Mouse (Mus musculus): ENCODE measurements around the gene Xpot.

Gene Xpot

DNA sequence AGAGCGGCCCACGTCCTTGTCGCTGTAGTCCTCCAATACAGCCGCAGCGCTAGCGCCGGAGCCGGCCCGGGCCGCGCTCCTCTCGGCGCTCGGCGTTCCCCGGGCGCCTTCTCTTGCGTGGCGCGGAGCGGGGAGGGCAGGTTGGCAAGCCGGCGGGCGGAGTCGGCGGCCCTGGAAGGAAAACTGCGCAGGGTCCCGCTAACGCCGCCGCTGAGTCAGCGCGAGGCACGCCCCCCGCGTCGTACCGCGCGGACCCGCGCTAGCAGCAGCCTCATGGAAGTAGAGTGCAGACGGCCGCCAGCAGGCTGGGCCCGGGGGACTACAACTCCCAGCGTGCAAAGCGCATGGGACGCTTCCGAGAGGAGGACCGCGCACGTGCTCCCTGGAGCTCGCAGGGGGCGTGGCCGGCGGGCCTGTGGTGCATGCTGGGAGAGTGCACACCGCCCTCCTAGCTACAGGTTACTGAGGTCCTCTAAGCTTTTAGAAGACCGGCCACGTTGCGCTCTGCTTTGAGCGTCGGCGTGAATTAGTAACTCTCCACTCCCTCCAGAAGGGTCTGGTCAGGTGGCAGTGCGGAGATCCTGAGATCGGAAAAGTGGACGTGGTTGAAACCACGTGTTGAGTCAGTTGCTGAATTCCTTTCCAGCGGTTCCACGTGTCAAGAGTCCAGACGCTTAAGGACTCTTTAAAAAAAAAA lies at the start of gene Xpot:
TSS of gene Xpot (minus strand) at position 147 of the 697 bp plus-strand sequence.
- peak; percentile 99 for DNase-seq (ENCODE audit: low read depth)

DNA sequence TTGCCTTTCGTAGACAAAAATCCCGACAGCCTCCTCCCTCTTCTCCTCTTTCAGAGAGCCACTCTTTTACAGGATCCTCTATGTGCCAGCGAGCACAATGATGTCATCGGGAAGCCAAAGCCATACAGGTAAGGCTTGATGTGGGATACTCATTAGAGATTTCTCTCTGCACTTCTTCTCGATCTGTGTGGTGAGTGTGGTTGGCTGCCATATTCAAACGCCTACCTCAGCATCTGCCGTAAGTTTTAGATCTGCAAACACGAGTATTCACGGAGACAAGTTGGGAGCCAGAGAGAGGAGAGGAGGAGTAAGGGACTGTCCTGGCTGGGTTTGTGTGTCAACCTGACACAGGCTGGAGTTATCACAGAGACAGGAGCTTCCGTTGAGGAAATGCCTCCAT lies 43.0 kb upstream of the Xpot start:
- no peak for DNase-seq (ENCODE audit: low read depth)

DNA sequence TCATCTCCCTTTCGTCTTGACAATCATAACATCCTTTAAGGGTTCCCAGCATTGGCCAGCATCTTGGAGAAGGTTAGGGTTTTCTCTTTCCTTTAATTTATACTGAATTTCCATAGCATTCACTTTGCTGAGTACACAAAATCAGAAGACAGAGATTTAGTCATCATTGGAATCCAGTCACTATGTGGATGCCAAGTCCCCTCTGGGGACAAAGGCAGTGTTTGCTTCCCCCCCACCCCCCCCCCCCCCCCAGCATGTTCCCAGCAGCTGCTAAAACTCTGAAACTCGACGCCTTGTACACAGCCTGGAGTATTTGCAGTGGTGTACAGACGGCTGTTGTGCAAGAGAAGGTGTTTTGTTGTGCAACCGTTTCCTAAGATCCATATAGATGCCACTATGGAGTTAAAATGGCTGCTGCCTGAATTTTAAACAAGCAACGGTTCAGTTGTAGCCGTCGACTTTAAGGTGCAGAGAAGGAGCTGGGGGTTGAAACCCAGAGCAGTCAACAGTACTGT lies 39.6 kb upstream of the Xpot start:
- DNase-seq (ENCODE audit: low read depth) = no peak

- no peak for DNase-seq (ENCODE audit: low read depth)
These were observed 37.5 kb upstream of the Xpot start for GRCm38 (mm10) chr10:121663599-121663998.

DNA sequence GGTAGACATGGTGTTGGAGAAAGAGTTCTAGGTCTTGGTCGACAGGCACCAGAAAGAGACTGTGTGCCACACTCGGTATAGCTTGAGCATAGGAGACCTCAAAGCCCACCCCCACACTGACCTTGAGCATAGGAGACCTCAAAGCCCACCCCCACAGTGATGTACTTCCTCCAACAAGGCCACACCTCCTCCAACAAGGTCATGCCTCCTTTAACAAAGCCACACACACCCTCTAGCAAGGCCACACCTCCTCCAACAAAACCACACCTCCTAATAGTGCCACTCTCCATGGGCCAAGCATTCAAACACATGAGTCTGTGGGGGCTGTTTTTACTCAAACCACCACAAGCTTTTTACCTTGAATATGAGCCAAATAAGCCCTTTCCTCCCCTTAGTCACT lies 36.6 kb upstream of the Xpot start:
- DNase-seq (ENCODE audit: low read depth) = no peak

DNA sequence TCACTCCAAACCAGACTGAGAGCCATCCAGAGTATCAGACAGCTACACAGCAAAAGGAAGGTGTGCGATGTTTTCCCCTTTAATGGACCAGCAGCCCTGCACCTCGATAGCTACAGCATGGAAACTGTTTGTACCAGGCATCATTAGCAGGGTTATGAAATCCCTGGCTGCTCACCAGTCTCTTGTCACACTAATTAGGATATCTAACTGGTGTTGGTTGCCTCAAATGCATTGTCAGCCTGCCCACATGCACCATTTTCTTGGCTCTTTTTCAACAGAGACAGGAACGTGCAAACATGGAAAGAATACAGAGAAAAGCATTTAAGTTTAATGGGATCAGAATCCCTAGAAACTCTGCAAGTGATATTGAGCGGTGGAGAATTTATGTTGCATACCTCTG lies 29.8 kb upstream of the Xpot start:
- no peak for DNase-seq (ENCODE audit: low read depth)

- no peak for DNase-seq (ENCODE audit: low read depth)
These were observed 26.9 kb upstream of the Xpot start for GRCm38 (mm10) chr10:121653079-121653478.

- DNase-seq (ENCODE audit: low read depth) = no peak
These were observed 20.2 kb upstream of the Xpot start for GRCm38 (mm10) chr10:121646294-121646693.

GRCm38 (mm10) chr10:121642054-121642947 lies 16.2 kb upstream of the Xpot start:
- DNase-seq (ENCODE audit: low read depth) = no peak

DNA sequence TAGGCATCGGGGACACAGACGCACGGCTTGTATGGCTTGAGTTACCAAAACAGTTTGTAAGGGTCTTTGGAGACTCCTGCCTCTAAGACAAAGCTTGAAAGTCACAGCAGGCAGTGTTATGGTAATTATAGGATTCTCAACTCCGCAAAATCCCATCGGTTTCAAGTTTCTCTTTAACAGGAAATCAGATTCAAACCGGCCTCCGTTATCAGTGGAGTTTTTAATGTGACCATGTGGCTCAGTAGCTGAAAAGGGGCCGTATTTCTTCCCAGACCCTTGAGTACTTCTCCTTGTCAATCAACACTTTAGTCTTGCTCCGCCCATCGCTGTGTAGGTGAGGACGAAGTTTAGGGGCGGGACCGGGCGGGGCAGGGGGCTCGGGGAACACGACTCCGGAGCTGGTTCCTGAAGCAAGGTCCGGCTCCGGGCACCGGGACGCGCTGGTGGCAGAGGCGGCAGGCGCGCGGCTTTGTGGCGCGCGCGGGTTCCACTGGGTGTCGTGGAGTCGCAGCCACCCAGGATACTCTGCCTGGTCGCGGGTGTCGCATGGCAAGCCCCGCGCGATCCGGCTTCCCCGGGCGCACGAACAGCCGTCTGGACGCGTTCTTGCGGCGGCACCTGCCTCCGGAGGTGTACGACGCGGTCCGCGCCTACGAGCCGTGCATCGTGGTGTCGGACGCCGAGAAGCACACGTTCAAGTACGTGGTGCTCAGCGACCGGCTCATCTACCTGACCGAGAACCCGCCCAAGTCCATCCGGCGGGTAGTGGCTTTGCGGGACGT lies 15.3 kb upstream of the Xpot start, which contains the start of gene D930020B18Rik:
TSS of gene D930020B18Rik (plus strand) at position 317 of the 782 bp plus-strand sequence.
- DNase-seq (ENCODE audit: low read depth) = no peak

DNA sequence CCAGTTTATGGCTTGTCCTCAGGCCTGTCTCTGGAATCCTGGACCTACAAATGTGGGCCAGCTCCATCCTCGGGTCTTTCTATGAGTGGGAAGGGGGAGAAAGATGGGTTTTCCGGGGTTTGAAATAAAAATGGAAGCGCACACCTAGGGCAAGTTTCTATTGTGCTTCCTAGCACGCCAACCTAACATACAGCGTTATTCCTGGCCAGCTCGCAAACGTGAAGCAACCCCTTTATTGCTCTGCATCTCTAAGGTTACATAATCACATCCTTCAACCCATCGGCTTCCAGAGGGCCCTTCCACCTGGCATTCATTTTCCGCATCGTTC lies 14.8 kb upstream of the Xpot start:
- no peak for DNase-seq (ENCODE audit: low read depth)

DNA sequence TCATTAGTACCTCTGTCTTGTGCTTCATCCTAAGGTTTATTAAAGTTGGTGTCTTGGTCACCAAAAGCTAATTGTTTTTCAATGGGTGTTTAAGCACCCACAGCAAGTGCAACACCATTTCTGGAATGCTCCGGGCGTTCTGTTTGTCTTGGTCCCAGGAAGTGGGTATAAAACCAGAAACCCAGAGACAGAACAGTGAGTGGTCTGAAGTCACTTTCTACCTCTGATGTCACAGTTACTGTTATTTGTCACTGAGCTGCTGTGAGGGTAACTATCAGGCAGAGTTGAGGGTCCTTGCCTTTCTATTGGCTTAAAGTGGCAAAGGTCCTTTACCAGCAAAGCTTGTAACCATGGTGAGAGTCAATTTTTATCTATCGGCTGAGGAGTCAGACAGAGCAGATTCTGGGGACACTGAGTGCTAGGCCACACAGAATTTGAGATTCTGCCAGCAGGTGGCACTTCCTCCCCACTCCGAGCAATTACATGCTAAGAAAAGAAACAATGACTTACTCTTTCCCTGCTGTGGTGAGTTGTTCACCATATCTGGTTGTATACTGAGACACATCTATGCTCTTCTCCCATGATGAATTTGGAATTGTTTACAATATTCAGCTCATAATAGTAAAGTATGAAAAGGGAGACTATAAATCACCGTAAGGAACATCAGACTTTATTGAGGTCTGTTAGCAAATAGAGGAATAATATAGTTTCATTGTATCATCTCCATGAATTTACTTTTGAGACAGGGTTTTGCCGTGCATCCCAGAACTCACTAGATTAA lies 14.2 kb upstream of the Xpot start:
- DNase-seq (ENCODE audit: low read depth) = peak; percentile 32

DNA sequence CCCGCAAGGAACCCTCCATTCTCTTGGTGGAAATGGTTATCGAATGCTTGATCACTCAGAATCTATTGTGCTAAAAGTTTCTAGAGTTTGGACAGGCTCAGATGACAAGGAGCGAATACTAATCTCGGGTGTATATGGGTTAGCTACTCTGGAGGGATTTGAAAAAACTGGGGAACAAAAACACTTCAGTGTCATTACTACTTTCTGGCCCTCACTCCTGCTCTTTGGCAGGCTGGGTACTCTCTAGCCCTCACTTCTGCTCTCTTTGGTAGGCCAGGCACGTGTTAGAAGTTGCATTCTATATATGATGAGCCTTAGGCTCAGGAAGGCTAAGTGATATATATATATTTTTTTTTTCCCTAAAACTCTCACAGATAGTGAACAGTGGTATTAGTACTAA lies 13.4 kb upstream of the Xpot start:
- DNase-seq (ENCODE audit: low read depth) = no peak

DNA sequence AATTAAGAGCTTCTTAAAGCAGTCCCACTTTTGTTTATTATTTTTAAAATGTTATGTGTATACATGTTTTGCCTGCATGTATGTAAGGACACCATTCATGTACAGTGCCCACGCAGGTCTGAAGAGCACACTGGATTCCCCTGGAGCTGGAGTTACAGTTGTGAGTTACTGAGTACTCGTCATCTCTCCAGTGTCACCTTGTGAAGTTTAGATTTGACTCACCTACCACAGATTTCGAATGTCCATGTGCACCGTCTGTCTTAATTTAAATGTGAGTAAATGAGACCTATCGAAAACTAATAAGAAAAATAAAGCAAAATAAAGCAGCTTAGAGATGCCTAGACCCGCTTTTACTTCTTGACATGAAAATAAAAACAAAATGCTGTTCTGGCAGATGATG lies 10.1 kb upstream of the Xpot start:
- DNase-seq (ENCODE audit: low read depth) = no peak

GRCm38 (mm10) chr10:121634159-121634558 lies 8.0 kb upstream of the Xpot start:
- no peak for DNase-seq (ENCODE audit: low read depth)

- no peak for DNase-seq (ENCODE audit: low read depth)
These were observed 2.5 kb upstream of the Xpot start for GRCm38 (mm10) chr10:121628561-121629040.

DNA sequence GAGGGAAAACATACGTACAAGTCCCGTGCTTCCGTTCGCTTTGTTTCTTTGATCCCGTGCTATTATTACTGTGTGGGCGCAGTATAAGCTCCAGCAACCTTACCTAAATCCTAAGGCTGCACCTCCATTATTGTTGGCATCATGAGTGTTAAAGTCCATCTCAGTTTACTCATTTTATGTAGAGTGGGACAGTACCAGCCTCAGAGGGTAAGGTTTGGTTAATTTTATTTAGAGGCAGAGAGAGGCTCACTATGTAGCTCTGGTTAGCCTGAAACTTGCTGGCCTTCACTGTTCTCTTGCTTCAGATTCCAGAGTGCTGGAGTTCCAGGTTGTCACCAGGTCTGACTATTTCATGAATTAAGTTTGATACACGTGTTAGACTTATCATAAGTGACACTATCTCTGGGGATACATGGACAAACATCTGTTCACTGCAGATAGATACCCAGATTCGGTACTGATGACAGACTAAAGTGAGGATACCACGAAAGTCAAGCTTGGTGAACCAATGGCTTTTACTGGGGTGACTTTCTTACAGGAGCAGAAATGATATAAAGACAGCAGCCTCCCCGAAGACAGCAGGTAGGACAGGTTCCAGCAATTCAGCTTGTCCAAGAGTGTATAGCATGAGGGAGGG lies 1.2 kb upstream of the Xpot start:
- no peak for DNase-seq (ENCODE audit: low read depth)

DNA sequence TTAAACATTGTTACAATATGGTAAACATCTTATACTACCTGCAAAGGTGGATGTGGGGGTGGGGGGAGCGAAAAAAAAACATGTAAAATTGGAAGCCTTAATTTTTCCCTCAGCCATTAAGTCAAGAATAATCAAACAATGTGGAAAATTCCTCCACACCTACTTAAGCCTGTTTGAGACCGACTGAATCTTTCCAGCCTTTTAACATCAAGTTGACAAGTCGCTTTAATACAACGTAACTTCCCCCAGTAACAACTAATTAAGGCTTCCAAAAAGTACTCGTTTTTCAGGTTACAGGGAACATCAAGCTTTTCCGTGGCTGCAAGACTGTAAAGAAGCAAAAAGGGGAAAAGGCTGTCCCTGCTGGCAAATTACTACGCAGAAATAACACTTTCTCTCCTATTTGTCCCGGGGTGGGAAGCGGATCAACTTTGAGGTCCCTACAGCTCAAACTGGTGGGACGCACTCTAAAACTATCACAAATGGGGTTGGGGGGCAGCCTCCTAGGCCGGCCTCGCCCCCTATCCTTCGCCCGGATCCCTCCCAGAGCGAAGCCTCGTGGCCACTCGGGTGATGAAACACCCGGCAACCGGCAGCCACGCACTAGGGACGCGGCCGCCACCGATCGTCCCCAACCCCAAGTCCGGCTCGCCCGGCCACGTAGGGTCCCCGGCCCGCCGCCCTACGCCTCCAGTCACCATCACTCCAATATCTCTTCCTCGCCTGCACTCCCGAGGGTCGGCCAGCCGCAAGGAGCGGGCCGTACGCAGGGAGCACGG lies 536 bp downstream of the Xpot start:
- DNase-seq (ENCODE audit: low read depth) = no peak

DNA sequence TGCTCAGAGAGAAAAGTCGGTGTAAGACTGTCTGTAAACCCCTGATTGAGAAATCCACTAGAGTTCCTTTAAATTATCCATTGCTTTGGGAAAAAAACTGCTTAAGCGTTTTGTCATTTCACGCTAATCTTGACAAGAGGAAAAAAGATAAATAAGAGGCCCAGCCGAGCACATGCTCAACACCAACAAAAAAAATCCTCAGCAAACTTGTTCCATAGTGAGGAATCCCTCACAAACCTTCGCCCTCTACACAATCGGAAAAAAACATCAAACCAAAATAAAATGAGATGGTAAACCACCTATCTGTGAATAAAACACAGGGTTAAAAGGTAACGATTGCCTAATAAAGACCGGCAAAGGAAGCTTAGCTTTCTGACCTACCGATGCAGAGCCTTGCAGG lies 1.1 kb downstream of the Xpot start:
- peak; percentile 12 for DNase-seq (ENCODE audit: low read depth)

DNA sequence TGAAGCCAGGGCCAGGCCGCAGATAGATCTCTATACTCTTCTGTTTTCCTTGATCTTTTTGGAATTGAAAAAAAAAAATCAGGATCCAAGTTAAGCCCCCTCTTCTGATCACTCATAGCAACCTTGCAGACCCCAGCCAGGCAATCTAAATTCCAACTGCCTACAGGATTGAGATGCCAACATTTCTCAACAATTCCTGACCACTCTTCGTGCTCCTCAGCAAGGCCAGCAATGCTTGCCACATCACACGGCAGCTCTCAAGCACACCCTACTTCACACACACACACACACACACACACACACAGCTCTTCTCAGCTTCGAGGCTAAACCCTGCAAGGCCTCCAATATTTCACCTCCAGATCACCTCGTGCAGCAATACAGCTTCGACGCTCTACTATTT lies 2.5 kb downstream of the Xpot start:
- no peak for DNase-seq (ENCODE audit: low read depth)
